In genomic region chr6:52861186-52861820, GRCm38 (mm10) we compare ENCODE assay signal across 8 mouse cellular contexts.
DNase-seq lines count a peak whose midpoint lies in the region; ATAC-seq and TF ChIP-seq lines count a peak whose summit lies in the region.

No protein-coding gene starts in this region.

- H3K27me3 ChIP-seq in lung, postnatal 0 days (replicated peaks; ENCODE audit: insufficient read depth, low read length) = no peaks in the 10 kb centered on the region
- no peaks in the 10 kb centered on the region for H3K27me3 ChIP-seq in kidney, embryonic 16.5 days (ENCODE audit: insufficient read depth, low read length)

- TF ChIP-seq CTCF in lung, postnatal 0 days (IDR thresholded peaks at IDR 0.05) = no peak

- DNase-seq in layer of hippocampus, adult 11-12 months (ENCODE audit: low spot score) = peak; percentile 26
- no peak for DNase-seq in layer of hippocampus, adult 9-10 months (ENCODE audit: low spot score)
- peak; percentile 41 to 45 for DNase-seq in cerebellum, adult 18-20 months
- peak; percentile 36 for DNase-seq in gonadal fat pad, adult 2 months (ENCODE audit: low read depth)
- peak; percentile 88 for DNase-seq in lung, postnatal 0 days (ENCODE audit: low spot score)
- DNase-seq in spleen, postnatal 14 days (ENCODE audit: low spot score in 2 of 2) = no peak
- no peak for DNase-seq in testis, postnatal 10 days (ENCODE audit: low spot score)

- ATAC-seq in lung, postnatal 0 days = peak; percentile 86
- no peak for ATAC-seq in kidney, embryonic 16.5 days (ENCODE audit: low FRiP score, low TSS enrichment)

- no peak overlapping the region for H3K4me2 ChIP-seq in lung, postnatal 0 days (replicated peaks; ENCODE audit: low read depth, low read length)
- no peak overlapping the region for H3K4me2 ChIP-seq in kidney, embryonic 16.5 days (replicated peaks; ENCODE audit: low read depth, low read length)

- 0 out of 2 replicates have a peak, but pooled peaks have one; percentile 33 for TF ChIP-seq EP300 in lung, postnatal 0 days (IDR thresholded peaks at IDR 0.05)

- H3K4me1 ChIP-seq in lung, postnatal 0 days (ENCODE audit: insufficient read depth, low read depth, low read length) = no peaks in the 10 kb centered on the region
- peaks cover 24% of the 10 kb centered on the region; the same call in 1 of the 2 replicates for H3K4me1 ChIP-seq in kidney, embryonic 16.5 days (ENCODE audit: insufficient read depth, low read length)

- H3K9me3 ChIP-seq in lung, postnatal 0 days (ENCODE audit: low read length) = no peaks in the 10 kb centered on the region
- H3K9me3 ChIP-seq in kidney, embryonic 16.5 days (ENCODE audit: low read length) = no peaks in the 10 kb centered on the region

- 66% methylated on average over 9 of the region's 9 CpGs for WGBS in lung, postnatal 0 days
- WGBS in kidney, embryonic 16.5 days = 57% methylated on average over 9 of the region's 9 CpGs

- peak overlapping the region; percentile 40; the same call in 1 of the 2 replicates for H3K27ac ChIP-seq in lung, postnatal 0 days (ENCODE audit: low read length)
- no peak overlapping the region for H3K27ac ChIP-seq in kidney, embryonic 16.5 days (ENCODE audit: low read length)

- H3K36me3 ChIP-seq in lung, postnatal 0 days (ENCODE audit: insufficient read depth, low read length) = no peaks in the 10 kb centered on the region
- H3K36me3 ChIP-seq in kidney, embryonic 16.5 days (ENCODE audit: insufficient read depth, low read length) = no peaks in the 10 kb centered on the region

- no peak overlapping the region for H3K9ac ChIP-seq in lung, postnatal 0 days (replicated peaks; ENCODE audit: low read depth)
- H3K9ac ChIP-seq in kidney, embryonic 16.5 days (replicated peaks; ENCODE audit: low read length) = no peak overlapping the region

- H3K4me3 ChIP-seq in lung, postnatal 0 days (ENCODE audit: low read depth, low read length) = no peak overlapping the region
- H3K4me3 ChIP-seq in kidney, embryonic 16.5 days (ENCODE audit: low read length) = no peak overlapping the region

Comparison
In these comparisons a context has a peak if more than half of its experiments do, and no peak if none do; other contexts are left out.
1. DNase-seq: peak in layer of hippocampus, adult 11-12 months (single experiment), cerebellum, adult 18-20 months (2 of 2), gonadal fat pad, adult 2 months (single experiment) and lung, postnatal 0 days (single experiment); none in layer of hippocampus, adult 9-10 months (single experiment), spleen, postnatal 14 days (0 of 2) and testis, postnatal 10 days (single experiment).